Mouse (Mus musculus): ENCODE measurements around the gene Letm1. TPM values are rescaled to one million over a fixed set of nuclear protein-coding genes. Genes with fewer than 3 reads are reported as not detected.

The Letm1 gene
- polyA plus RNA-seq, 1 experiment, result 33.8 TPM

- H3K36me3 ChIP-seq (ENCODE audit: control insufficient read depth, insufficient read depth, low read length), result no peaks in the 10 kb centered on the region
- peaks cover 14% of the 10 kb centered on the region for H3K4me1 ChIP-seq (ENCODE audit: control insufficient read depth, insufficient read depth, insufficient read length)
- DNase-seq (ENCODE audit: low read depth in 1 of 2, low spot score in 2 of 2), result no peak
- peak overlapping the region; percentile 58 for H3K4me3 ChIP-seq (ENCODE audit: extremely low read depth, insufficient read depth, insufficient read length)
- peaks cover 21% of the 10 kb centered on the region for H3K27me3 ChIP-seq (ENCODE audit: control insufficient read depth, insufficient read depth, low read length)
- TF ChIP-seq POLR2A (IDR thresholded peaks at IDR 0.05; ENCODE audit: low read depth, low read length), result no peak
- TF ChIP-seq CTCF (IDR thresholded peaks at IDR 0.05; ENCODE audit: extremely low read depth, insufficient read depth, insufficient read length, insufficient replicate concordance), result no peak
- WGBS, result 1% methylated on average over 53 of the region's 53 CpGs
- no peak overlapping the region for H3K27ac ChIP-seq (ENCODE audit: insufficient read depth, low read length)
Measured at GRCm38 (mm10) chr5:33722266-33723018, 60.2 kb downstream of the Letm1 start.

DNA sequence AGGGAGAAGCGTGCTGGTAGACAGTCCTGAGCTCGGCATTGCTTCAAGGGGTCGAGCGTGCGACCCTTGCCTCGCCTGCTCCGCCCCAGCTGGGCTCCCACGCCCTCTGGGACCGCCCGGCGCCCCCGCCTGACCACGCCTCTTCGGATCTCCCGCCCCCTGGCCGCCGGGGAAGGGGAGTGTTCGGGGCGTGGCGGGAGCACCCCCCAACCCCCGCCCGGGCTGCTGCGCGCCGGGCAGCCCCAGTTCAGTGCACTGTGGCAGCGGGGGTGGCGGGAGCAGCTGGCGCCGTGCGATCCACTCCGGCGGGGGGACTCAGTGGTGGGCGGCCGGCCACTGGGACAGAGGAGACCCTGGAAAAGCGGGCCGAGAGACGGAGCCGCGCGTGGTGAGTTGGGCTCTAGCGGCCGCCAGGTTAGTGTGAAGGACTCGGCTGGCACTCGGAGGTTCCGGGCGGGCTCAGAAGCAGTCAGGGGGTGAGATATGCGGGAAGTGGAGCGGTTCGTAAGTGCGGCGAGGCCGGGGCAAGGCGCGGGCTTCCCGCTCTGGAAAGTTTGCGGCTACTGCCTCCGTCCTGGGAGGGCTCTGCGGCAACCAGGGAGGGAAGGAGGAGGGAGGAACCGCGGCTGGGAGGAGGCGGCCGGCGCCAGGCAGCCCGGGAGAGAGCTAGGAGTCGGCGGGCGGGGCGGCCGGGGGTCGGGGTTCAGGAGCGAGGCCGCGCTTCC lies 60.9 kb downstream of the Letm1 start, which contains the start of gene Fgfr3:
Fgfr3 (plus strand) TSS at position 134 of the 725 bp plus-strand sequence.
- DNase-seq (ENCODE audit: low read depth in 1 of 2, low spot score in 2 of 2), result peak in 1 of 2 experiments; percentile 16
- Histone ChIP-seq H3K27me3 (ENCODE audit: control insufficient read depth, insufficient read depth, low read length) (peaks cover 21% of the 10 kb centered on the region), H3K4me1 (ENCODE audit: control insufficient read depth, insufficient read depth, insufficient read length) (peaks cover 14% of the 10 kb centered on the region), H3K27ac (ENCODE audit: insufficient read depth, low read length) (0 out of 2 replicates have a peak within 1 kb of the TSS, but pooled peaks have one; percentile 39), H3K4me3 (ENCODE audit: extremely low read depth, insufficient read depth, insufficient read length) (peak within 1 kb of the TSS; percentile 58), H3K36me3 (ENCODE audit: control insufficient read depth, insufficient read depth, low read length) (no peaks in the 10 kb centered on the region)
- 2% methylated on average over 69 of the region's 73 CpGs for WGBS
- TF ChIP-seq CTCF (IDR thresholded peaks at IDR 0.05; ENCODE audit: extremely low read depth, insufficient read depth, insufficient read length, insufficient replicate concordance) (no peak), POLR2A (IDR thresholded peaks at IDR 0.05; ENCODE audit: low read depth, low read length) (no peak)

GRCm38 (mm10) chr5:33720852-33721490 lies 61.6 kb downstream of the Letm1 start:
- Histone ChIP-seq H3K4me3 (ENCODE audit: extremely low read depth, insufficient read depth, insufficient read length) (peak overlapping the region; percentile 58; the same call in 1 of the 2 replicates), H3K36me3 (ENCODE audit: control insufficient read depth, insufficient read depth, low read length) (no peaks in the 10 kb centered on the region), H3K27ac (ENCODE audit: insufficient read depth, low read length) (no peak overlapping the region), H3K4me1 (ENCODE audit: control insufficient read depth, insufficient read depth, insufficient read length) (peaks cover 14% of the 10 kb centered on the region), H3K27me3 (ENCODE audit: control insufficient read depth, insufficient read depth, low read length) (peaks cover 21% of the 10 kb centered on the region)
- TF ChIP-seq POLR2A (IDR thresholded peaks at IDR 0.05; ENCODE audit: low read depth, low read length) (no peak), CTCF (IDR thresholded peaks at IDR 0.05; ENCODE audit: extremely low read depth, insufficient read depth, insufficient read length, insufficient replicate concordance) (no peak)
- DNase-seq (ENCODE audit: low read depth in 1 of 2, low spot score in 2 of 2), result no peak
- 45% methylated on average over 8 of the region's 8 CpGs for WGBS

DNA sequence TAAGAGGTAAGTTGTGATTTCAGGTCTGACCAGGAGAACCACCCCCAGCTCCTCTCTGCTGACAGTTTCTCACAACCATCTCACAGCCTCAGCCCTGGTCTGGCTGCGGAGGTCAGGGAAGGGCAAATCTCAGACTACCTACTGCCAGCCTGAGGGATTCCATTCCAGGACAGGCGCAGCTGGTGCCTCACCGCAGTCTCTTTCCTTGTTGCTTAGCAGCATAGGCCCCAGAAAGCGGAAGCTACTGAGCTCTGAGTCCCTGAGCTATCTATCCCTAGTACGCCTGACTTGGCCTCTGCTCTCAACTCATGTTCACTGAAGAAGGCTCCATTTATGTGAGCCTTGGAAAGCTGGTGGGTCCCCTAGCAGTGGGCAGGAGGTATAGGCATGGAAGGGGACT lies 64.2 kb downstream of the Letm1 start:
- no peak overlapping the region for H3K27ac ChIP-seq (ENCODE audit: insufficient read depth, low read length)
- H3K27me3 ChIP-seq (ENCODE audit: control insufficient read depth, insufficient read depth, low read length), result peaks cover 16% of the 10 kb centered on the region
- peaks cover 12% of the 10 kb centered on the region for H3K4me1 ChIP-seq (ENCODE audit: control insufficient read depth, insufficient read depth, insufficient read length)
- TF ChIP-seq POLR2A (IDR thresholded peaks at IDR 0.05; ENCODE audit: low read depth, low read length) (no peak), CTCF (IDR thresholded peaks at IDR 0.05; ENCODE audit: extremely low read depth, insufficient read depth, insufficient read length, insufficient replicate concordance) (no peak)
- WGBS, result 47% methylated on average over 5 of the region's 5 CpGs
- no peak for DNase-seq (ENCODE audit: low read depth in 1 of 2, low spot score in 2 of 2)
- H3K36me3 ChIP-seq (ENCODE audit: control insufficient read depth, insufficient read depth, low read length), result no peaks in the 10 kb centered on the region
- no peak overlapping the region for H3K4me3 ChIP-seq (ENCODE audit: extremely low read depth, insufficient read depth, insufficient read length)

DNA sequence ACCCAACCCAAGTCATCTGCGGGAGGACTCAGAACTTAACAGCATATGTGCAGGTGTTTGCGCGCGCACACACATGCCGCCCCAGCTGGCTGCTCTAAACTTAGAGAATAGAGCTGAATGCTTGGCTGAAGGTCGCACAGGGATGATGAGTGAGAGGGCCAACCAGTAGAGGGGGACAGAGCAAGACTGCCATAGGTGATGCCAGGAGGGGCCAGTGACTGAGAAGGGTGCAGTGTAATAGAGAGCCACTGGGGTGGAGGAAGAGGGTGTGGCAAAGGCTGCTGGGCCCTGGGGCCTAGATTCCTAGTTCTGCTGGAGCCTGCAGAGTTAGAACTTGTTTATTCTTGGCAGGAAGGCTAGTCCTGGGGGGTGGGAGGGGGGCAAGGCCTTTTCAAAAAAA lies 66.2 kb downstream of the Letm1 start:
- TF ChIP-seq POLR2A (IDR thresholded peaks at IDR 0.05; ENCODE audit: low read depth, low read length) (no peak), CTCF (IDR thresholded peaks at IDR 0.05; ENCODE audit: extremely low read depth, insufficient read depth, insufficient read length, insufficient replicate concordance) (no peak)
- Histone ChIP-seq H3K4me1 (ENCODE audit: control insufficient read depth, insufficient read depth, insufficient read length) (no peaks in the 10 kb centered on the region; the same call in 1 of the 2 replicates), H3K4me3 (ENCODE audit: extremely low read depth, insufficient read depth, insufficient read length) (no peak overlapping the region), H3K36me3 (ENCODE audit: control insufficient read depth, insufficient read depth, low read length) (no peaks in the 10 kb centered on the region), H3K27me3 (ENCODE audit: control insufficient read depth, insufficient read depth, low read length) (peaks cover under 1% of the 10 kb centered on the region; the same call in 1 of the 2 replicates), H3K27ac (ENCODE audit: insufficient read depth, low read length) (no peak overlapping the region)
- DNase-seq (ENCODE audit: low read depth in 1 of 2, low spot score in 2 of 2), result no peak
- 74% methylated on average over 6 of the region's 6 CpGs for WGBS

DNA sequence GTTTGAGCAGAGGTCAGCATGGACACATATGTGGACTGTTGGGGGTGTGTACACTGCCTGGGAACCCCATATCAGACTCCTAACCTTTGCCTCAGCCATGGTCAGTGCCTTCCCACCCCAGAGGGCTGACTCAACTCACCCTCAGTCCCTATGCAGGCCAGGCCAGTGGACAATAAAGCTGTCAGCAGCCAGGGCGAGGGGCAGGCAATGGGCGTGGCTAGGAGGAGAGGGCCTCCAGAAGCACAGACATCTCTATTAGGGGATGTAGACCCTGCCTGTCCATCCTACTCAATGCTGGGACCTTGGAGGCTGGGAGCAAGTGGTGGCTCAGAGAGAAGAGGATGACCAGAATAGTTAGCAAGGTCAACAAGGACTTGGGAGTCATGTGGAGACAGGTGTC lies 67.4 kb downstream of the Letm1 start:
- TF ChIP-seq CTCF (IDR thresholded peaks at IDR 0.05; ENCODE audit: extremely low read depth, insufficient read depth, insufficient read length, insufficient replicate concordance) (no peak), POLR2A (IDR thresholded peaks at IDR 0.05; ENCODE audit: low read depth, low read length) (no peak)
- DNase-seq (ENCODE audit: low read depth in 1 of 2, low spot score in 2 of 2), result no peak
- H3K27ac ChIP-seq (ENCODE audit: insufficient read depth, low read length), result no peak overlapping the region
- H3K27me3 ChIP-seq (ENCODE audit: control insufficient read depth, insufficient read depth, low read length), result no peaks in the 10 kb centered on the region
- H3K4me1 ChIP-seq (ENCODE audit: control insufficient read depth, insufficient read depth, insufficient read length), result no peaks in the 10 kb centered on the region
- no peak overlapping the region for H3K4me3 ChIP-seq (ENCODE audit: extremely low read depth, insufficient read depth, insufficient read length)
- H3K36me3 ChIP-seq (ENCODE audit: control insufficient read depth, insufficient read depth, low read length), result no peaks in the 10 kb centered on the region
- 84% methylated on average over 2 of the region's 2 CpGs for WGBS

Measured in spleen, adult 2 months (tissue).